8 mouse cellular contexts compared by ENCODE assay signal in the genomic region with DNA sequence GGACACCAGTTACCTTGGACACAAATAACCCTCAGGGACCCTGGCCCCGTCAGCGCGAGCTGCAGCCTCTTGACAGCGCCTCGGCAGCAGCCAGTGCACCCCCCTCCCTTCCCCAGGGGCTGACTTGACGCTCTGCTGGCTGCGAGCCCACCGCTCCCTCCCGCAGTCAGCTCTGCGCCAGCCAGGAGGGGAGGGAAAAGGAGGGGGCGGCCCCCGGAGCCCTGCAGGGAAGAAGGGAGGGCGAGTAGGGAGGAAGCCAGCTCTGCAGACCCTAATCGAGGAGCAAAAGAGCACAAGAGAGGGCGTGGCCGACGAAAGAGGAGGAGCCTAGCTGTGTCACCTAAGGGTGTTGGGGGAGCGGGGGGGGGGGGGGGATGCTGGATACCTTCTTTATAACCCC. TPM values are rescaled to one million over a fixed set of nuclear protein-coding genes. Genes with fewer than 3 reads are reported as not detected.
DNase-seq lines count a peak whose midpoint lies in the region; ATAC-seq and TF ChIP-seq lines count a peak whose summit lies in the region.

No protein-coding gene starts in this region.

- peak overlapping the region; percentile 33 for H3ac ChIP-seq in C2C12 (ENCODE audit: control insufficient read depth, insufficient read length, low read depth)

- H3K9ac ChIP-seq in heart, embryonic 13.5 days, result peak overlapping the region; percentile 92
- 0 out of 2 replicates have a peak overlapping the region, but pooled peaks have one; percentile 13 for H3K9ac ChIP-seq in kidney, postnatal 0 days (ENCODE audit: low read depth, low read length)
- peak overlapping the region; percentile 58 for H3K9ac ChIP-seq in liver, embryonic 13.5 days

- no peaks in the 10 kb centered on the region for H3K27me3 ChIP-seq in C2C12 (ENCODE audit: control insufficient read depth, insufficient read depth, insufficient read length)
- H3K27me3 ChIP-seq in forebrain, embryonic 10.5 days (ENCODE audit: poor library complexity, severe bottlenecking), result peaks cover 19% of the 10 kb centered on the region
- H3K27me3 ChIP-seq in heart, embryonic 13.5 days (replicated peaks), result peaks cover 7% of the 10 kb centered on the region
- H3K27me3 ChIP-seq in kidney, postnatal 0 days (ENCODE audit: insufficient read depth, low read length), result no peaks in the 10 kb centered on the region
- H3K27me3 ChIP-seq in liver, embryonic 13.5 days, result 0 out of 2 replicates have a peak, but pooled peaks cover 4% of the 10 kb centered on the region

- no peak for TF ChIP-seq CTCF in C2C12 (IDR thresholded peaks at IDR 0.05; ENCODE audit: control insufficient read depth, insufficient read depth, insufficient read length)
- TF ChIP-seq CTCF in kidney, postnatal 0 days (IDR thresholded peaks at IDR 0.05; ENCODE audit: low read depth), result peak; percentile 17; the same call in 1 of the 2 replicates

- peak; percentile 66 for DNase-seq in adrenal gland, postnatal 25 days
- peak; percentile 65 for DNase-seq in forebrain, embryonic 10.5 days (ENCODE audit: extremely low spot score, low spot score)
- peak; percentile 85 for DNase-seq in kidney, postnatal 0 days (ENCODE audit: low spot score)
- peak; percentile 15 for DNase-seq in liver, embryonic 13.5 days
- peak; percentile 58 for DNase-seq in ovary, postnatal 14 days (ENCODE audit: low spot score)
- DNase-seq in urinary bladder, adult 2 months (ENCODE audit: low spot score), result peak; percentile 45

- ATAC-seq in heart, embryonic 13.5 days (ENCODE audit: extremely low read depth, insufficient number of reproducible peaks, low FRiP score, low TSS enrichment), result peak; percentile 51; the same call in 1 of the 2 replicates
- no peak for ATAC-seq in kidney, postnatal 0 days (replicated peaks; ENCODE audit: low FRiP score, low read depth)
- ATAC-seq in liver, embryonic 13.5 days (ENCODE audit: low read depth), result no peak

- H3K9me3 ChIP-seq in forebrain, embryonic 10.5 days, result no peaks in the 10 kb centered on the region
- no peaks in the 10 kb centered on the region for H3K9me3 ChIP-seq in heart, embryonic 13.5 days
- H3K9me3 ChIP-seq in kidney, postnatal 0 days (replicated peaks; ENCODE audit: low read length), result no peaks in the 10 kb centered on the region
- H3K9me3 ChIP-seq in liver, embryonic 13.5 days (replicated peaks), result no peaks in the 10 kb centered on the region

- peak overlapping the region; percentile 100 for H3K4me2 ChIP-seq in heart, embryonic 13.5 days
- H3K4me2 ChIP-seq in kidney, postnatal 0 days (ENCODE audit: low read length), result peak overlapping the region; percentile 60
- H3K4me2 ChIP-seq in liver, embryonic 13.5 days, result peak overlapping the region; percentile 100

- H3K4me3 ChIP-seq in C2C12 (ENCODE audit: insufficient read depth, poor library complexity, severe bottlenecking), result no peak overlapping the region
- H3K4me3 ChIP-seq in forebrain, embryonic 10.5 days, result peak overlapping the region; percentile 58
- peak overlapping the region; percentile 40 for H3K4me3 ChIP-seq in heart, embryonic 13.5 days
- H3K4me3 ChIP-seq in kidney, postnatal 0 days (replicated peaks; ENCODE audit: low read depth, low read length), result peak overlapping the region; percentile 24
- peak overlapping the region; percentile 45 for H3K4me3 ChIP-seq in liver, embryonic 13.5 days (replicated peaks)

- peaks cover 68% of the 10 kb centered on the region for H3K4me1 ChIP-seq in forebrain, embryonic 10.5 days
- H3K4me1 ChIP-seq in heart, embryonic 13.5 days, result peaks cover 41% of the 10 kb centered on the region
- H3K4me1 ChIP-seq in kidney, postnatal 0 days (replicated peaks; ENCODE audit: insufficient read depth, low read length), result peaks cover 11% of the 10 kb centered on the region
- H3K4me1 ChIP-seq in liver, embryonic 13.5 days (replicated peaks), result peaks cover 43% of the 10 kb centered on the region

- H3K79me2 ChIP-seq in C2C12 (ENCODE audit: control insufficient read depth, insufficient read depth), result no peaks in the 10 kb centered on the region

- H3K79me3 ChIP-seq in C2C12 (ENCODE audit: low read depth), result no peaks in the 10 kb centered on the region

- H3K36me3 ChIP-seq in C2C12 (ENCODE audit: control insufficient read depth, insufficient read depth), result no peaks in the 10 kb centered on the region
- no peaks in the 10 kb centered on the region for H3K36me3 ChIP-seq in forebrain, embryonic 10.5 days (replicated peaks)
- H3K36me3 ChIP-seq in heart, embryonic 13.5 days, result no peaks in the 10 kb centered on the region
- H3K36me3 ChIP-seq in kidney, postnatal 0 days (ENCODE audit: insufficient read depth, low read length), result no peaks in the 10 kb centered on the region
- H3K36me3 ChIP-seq in liver, embryonic 13.5 days, result no peaks in the 10 kb centered on the region

- H3K27ac ChIP-seq in forebrain, embryonic 10.5 days, result peak overlapping the region; percentile 98
- H3K27ac ChIP-seq in heart, embryonic 13.5 days (replicated peaks), result peak overlapping the region; percentile 99
- H3K27ac ChIP-seq in kidney, postnatal 0 days, result peak overlapping the region; percentile 13; the same call in 1 of the 2 replicates
- H3K27ac ChIP-seq in liver, embryonic 13.5 days, result no peak overlapping the region

- 0% methylated on average over 17 of the region's 18 CpGs for WGBS in forebrain, embryonic 10.5 days
- 0% methylated on average over 13 of the region's 18 CpGs for WGBS in heart, embryonic 13.5 days
- WGBS in kidney, postnatal 0 days, result under 1% methylated on average over 17 of the region's 18 CpGs
- WGBS in liver, embryonic 13.5 days (ENCODE audit: insufficient replicate concordance), result 2% methylated on average over 11 of the region's 18 CpGs

TF ChIP-seq in C2C12, 6 proteins besides CTCF, POLR2A, EP300 and RAD21:
- TF ChIP-seq MYOD1 (IDR thresholded peaks at IDR 0.05; ENCODE audit: control insufficient read depth, insufficient read length, low read depth) (no peak), MAX (IDR thresholded peaks at IDR 0.05) (no peak), USF1 (IDR thresholded peaks at IDR 0.05; ENCODE audit: low read depth) (no peak), FOSL1 (IDR thresholded peaks at IDR 0.05; ENCODE audit: insufficient read depth, low read length, poor library complexity, severe bottlenecking) (no peak), MYOG (IDR thresholded peaks at IDR 0.05; ENCODE audit: control insufficient read depth, extremely low read depth, insufficient read length) (no peak), CEBPB (IDR thresholded peaks at IDR 0.05; ENCODE audit: low read depth) (no peak)

RNA-seq across cellular contexts. Expression of a gene that starts 33.2 kb away (rescaled TPM):
- 0.54 TPM for polyA plus RNA-seq in C2C12 (2012; fragmentation: generic; extraction: Trizol)
- 32.5 and 50.9 TPM in 2 replicates for total RNA-seq in adrenal gland, postnatal 25 days (2021)
- polyA plus RNA-seq in forebrain, embryonic 10.5 days (2016; fragmentation: Nextera tagmentation; extraction: Ambion mirVana), result 1.9 and 2.1 TPM in 2 replicates
- polyA plus RNA-seq in heart, embryonic 13.5 days (2015; fragmentation: Nextera tagmentation; extraction: Ambion mirVana), result 2.2 and 3.9 TPM in 2 replicates
- 1.7 and 1.9 TPM in 2 replicates for polyA plus RNA-seq in kidney, postnatal 0 days (2015; fragmentation: Nextera tagmentation; extraction: Ambion mirVana)
- 5.0 TPM in 2 replicates for polyA plus RNA-seq in liver, embryonic 13.5 days (2015; fragmentation: Nextera tagmentation; extraction: Ambion mirVana)
- polyA plus RNA-seq in urinary bladder, adult 2 months (2012; rRNA removed), result 7.2 and 11.2 TPM in 2 replicates

Comparison
In these comparisons a context has a peak if more than half of its experiments do, and no peak if none do; other contexts are left out.
1. DNase-seq: peak in every context shown above with its lines; median percentile 85 in kidney, postnatal 0 days; 66 in adrenal gland, postnatal 25 days; 65 in forebrain, embryonic 10.5 days; 58 in ovary, postnatal 14 days; 45 in urinary bladder, adult 2 months; 15 in liver, embryonic 13.5 days.
2. H3K9ac ChIP-seq: peak in every context shown above with its lines; median percentile 92 in heart, embryonic 13.5 days; 58 in liver, embryonic 13.5 days; 13 in kidney, postnatal 0 days.